Mouse (Mus musculus): ENCODE data around the gene Lmo7.

DNA sequence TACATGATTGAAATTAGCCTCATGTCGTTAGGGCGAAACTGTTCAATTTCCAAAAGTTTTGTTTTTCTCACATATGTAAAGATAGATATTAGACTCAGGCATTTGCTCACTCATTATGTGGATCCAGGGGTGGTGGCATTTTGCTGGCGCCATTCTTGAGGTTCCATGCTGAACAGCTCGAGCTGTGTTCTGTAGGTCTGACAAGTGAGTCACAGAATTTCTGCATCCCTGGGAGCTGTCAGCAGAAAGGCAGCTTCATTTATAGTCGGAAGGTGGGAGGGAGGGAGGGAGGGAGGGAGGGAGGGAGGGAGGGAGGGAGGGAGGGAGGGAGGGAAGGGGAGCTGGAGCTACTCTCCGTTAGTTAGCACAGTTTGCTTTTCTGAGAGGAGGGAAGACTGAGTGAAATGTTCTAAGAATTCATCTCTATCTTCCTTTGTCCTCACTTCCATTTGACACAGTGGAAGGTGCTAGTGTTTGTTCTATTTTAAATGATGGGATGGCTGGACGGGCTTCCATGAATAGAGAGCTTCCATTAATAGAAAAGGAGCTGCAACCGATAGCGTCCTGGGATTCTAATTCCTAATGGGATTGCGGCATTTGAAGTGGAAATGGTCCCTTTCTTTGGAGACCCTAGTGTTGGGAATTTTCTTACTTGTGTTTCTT lies 137.4 kb downstream of the Lmo7 start:
- no peak for TF ChIP-seq CTCF (IDR thresholded peaks at IDR 0.05; ENCODE audit: extremely low read depth, insufficient read length, insufficient replicate concordance, low read depth, low read length)
- TF ChIP-seq POLR2A (IDR thresholded peaks at IDR 0.05; ENCODE audit: low read depth, low read length): no peak
